Mouse (Mus musculus) embryonic facial prominence, embryonic 12.5 days (tissue): ENCODE data around the gene Spint2. TPM values are rescaled to one million over a fixed set of nuclear protein-coding genes. Genes with fewer than 3 reads are reported as not detected.
A peak's percentile ranks its signal among the peaks of the same experiment; 100 is the strongest.

ENCODE experiments used
- ATAC-seq: fragments of 200-750 bp; cut with Nextera tagmentation; 2 replicates; pipeline ENCODE4 v1.8.0; 2017; ENCODE audit not compliant: insufficient number of reproducible peaks, insufficient read depth, low FRiP score, low TSS enrichment
- H3K27ac ChIP-seq: fragments of 300-500 bp; sonication (generic); 2 replicates; pipeline ENCODE4 v1.5.1; 2016; ENCODE audit warnings: mild to moderate bottlenecking
- H3K27me3 ChIP-seq: fragments of 300-500 bp; sonication (generic); 2 replicates; pipeline ENCODE4 v1.6.1; 2016; ENCODE audit warnings: mild to moderate bottlenecking, moderate library complexity
- H3K36me3 ChIP-seq: fragments of 300-500 bp; sonication (generic); 2 replicates; pipeline ENCODE4 v1.6.1; 2016; ENCODE audit warnings: mild to moderate bottlenecking
- H3K4me1 ChIP-seq: fragments of 300-500 bp; sonication (generic); 2 replicates; pipeline ENCODE4 v1.6.1; 2016
- H3K4me2 ChIP-seq: fragments of 300-500 bp; sonication (generic); replicated peaks from 2 replicates; pipeline ENCODE4 v1.6.1; 2016; ENCODE audit warnings: mild to moderate bottlenecking, moderate library complexity
- H3K4me3 ChIP-seq: fragments of 300-500 bp; sonication (generic); 2 replicates; pipeline ENCODE4 v1.5.1; 2016; ENCODE audit warnings: mild to moderate bottlenecking
- H3K9ac ChIP-seq: fragments of 300-500 bp; sonication (generic); 2 replicates; pipeline ENCODE4 v1.6.1; 2016; ENCODE audit warnings: mild to moderate bottlenecking, moderate library complexity
- H3K9me3 ChIP-seq: fragments of 300-500 bp; sonication (generic); 2 replicates; pipeline ENCODE4 v1.6.1; 2016; ENCODE audit warnings: mild to moderate bottlenecking, moderate library complexity
- WGBS: fragments of 180-500 bp; shearing (Covaris S2); methylation state at CpG from one replicate; pipeline ENCODE4 v1.1.7; 2016; 5-methylcytosine and 5-hydroxymethylcytosine counted together
- polyA plus RNA-seq: library from polyadenylated mRNA; unstranded; fragments of >200 nt; fragmentation: Nextera tagmentation; extraction: Ambion mirVana; gene quantifications from 2 replicates; pipeline ENCODE4 v1.2.1, GENCODE M21; 2016

Gene Spint2
- polyA plus RNA-seq, 1 experiment from 2014 or later: 94.0 TPM

DNA sequence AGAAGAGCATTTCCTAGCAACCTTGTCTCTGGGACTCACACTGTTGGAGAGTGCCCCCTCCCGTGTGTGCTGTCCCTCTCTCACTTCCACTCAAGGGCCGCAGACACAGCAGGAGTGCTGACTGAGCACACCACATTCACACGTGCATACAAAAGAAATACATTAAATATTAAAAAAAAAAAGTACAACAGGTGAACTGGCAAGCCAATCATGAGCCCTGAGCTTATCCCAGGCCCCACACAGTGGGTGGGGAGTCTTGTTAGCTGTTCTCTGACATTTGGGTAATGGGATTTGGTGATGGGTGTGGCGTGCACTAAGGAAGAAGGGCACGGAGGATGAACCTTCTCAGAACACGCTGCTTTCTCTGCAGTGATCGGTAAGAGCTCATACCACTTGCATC, 20.9 kb upstream of the Spint2 start:
- no peak overlapping the region for H3K27ac ChIP-seq
- peaks cover 33% of the 10 kb centered on the region for H3K4me1 ChIP-seq
- no peak overlapping the region for H3K4me3 ChIP-seq
- no peak for ATAC-seq
- peaks cover 21% of the 10 kb centered on the region; the same call in 1 of the 2 replicates for H3K27me3 ChIP-seq
- H3K4me2 ChIP-seq: no peak overlapping the region
- no peak overlapping the region for H3K9ac ChIP-seq
- WGBS: 72% methylated on average over 7 of the region's 7 CpGs
- H3K36me3 ChIP-seq: no peaks in the 10 kb centered on the region
- H3K9me3 ChIP-seq: no peaks in the 10 kb centered on the region

DNA sequence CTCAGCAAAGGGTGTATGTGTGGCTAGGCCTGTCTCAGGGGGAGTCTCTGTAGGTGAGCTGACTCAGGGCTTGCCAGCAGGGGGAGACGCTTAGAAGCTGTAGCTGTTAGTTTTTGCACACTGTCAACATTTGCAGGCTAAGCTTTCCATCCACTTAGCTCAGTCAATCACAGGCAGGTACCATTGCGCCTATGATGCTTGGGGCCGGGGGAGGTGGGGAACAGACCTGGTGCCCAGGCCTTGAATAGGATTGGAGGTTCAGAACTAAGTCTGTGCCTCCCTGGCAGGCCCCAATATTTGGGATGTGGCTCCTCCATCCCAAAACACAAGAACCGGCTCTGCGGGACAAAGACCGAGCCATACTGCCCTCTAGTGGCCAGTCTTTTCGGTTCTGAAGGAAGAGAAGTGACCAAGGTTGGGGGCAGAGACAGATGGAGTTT, 19.4 kb upstream of the Spint2 start:
- no peak for ATAC-seq
- no peak overlapping the region for H3K9ac ChIP-seq
- H3K9me3 ChIP-seq: no peaks in the 10 kb centered on the region
- H3K4me1 ChIP-seq: peaks cover 24% of the 10 kb centered on the region
- H3K27me3 ChIP-seq: peaks cover 18% of the 10 kb centered on the region; the same call in 1 of the 2 replicates
- 1% methylated on average over 7 of the region's 7 CpGs for WGBS
- H3K4me3 ChIP-seq: no peak overlapping the region
- H3K4me2 ChIP-seq: peak overlapping the region; percentile 31; the same call in 1 of the 2 replicates
- H3K27ac ChIP-seq: no peak overlapping the region
- H3K36me3 ChIP-seq: no peaks in the 10 kb centered on the region

DNA sequence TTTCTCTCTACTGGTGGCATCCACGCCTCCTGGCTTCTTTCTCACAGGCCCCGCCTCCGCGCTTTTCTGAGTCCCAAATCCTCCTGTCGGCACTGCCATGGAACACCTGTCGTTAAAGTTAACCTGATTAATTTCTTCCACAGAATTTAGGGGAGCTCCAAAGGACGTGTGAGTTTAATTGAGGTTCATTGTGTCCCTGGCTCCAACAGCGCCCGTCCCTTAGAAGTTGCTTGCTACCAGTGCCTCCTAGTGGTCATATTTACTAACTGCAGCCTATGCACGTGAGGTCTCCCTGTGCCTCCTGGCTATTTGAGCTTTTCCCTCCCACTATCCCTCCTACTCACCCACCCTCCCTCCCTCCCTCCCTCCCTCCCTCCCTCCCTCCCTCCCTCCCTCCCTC, 15.3 kb upstream of the Spint2 start:
- 14% methylated on average over 10 of the region's 10 CpGs for WGBS
- H3K9me3 ChIP-seq: no peaks in the 10 kb centered on the region
- H3K27ac ChIP-seq: no peak overlapping the region
- no peaks in the 10 kb centered on the region for H3K36me3 ChIP-seq
- no peak overlapping the region for H3K9ac ChIP-seq
- H3K4me3 ChIP-seq: no peak overlapping the region
- H3K4me1 ChIP-seq: peaks cover 19% of the 10 kb centered on the region
- no peak for ATAC-seq
- no peak overlapping the region for H3K4me2 ChIP-seq
- no peaks in the 10 kb centered on the region for H3K27me3 ChIP-seq

DNA sequence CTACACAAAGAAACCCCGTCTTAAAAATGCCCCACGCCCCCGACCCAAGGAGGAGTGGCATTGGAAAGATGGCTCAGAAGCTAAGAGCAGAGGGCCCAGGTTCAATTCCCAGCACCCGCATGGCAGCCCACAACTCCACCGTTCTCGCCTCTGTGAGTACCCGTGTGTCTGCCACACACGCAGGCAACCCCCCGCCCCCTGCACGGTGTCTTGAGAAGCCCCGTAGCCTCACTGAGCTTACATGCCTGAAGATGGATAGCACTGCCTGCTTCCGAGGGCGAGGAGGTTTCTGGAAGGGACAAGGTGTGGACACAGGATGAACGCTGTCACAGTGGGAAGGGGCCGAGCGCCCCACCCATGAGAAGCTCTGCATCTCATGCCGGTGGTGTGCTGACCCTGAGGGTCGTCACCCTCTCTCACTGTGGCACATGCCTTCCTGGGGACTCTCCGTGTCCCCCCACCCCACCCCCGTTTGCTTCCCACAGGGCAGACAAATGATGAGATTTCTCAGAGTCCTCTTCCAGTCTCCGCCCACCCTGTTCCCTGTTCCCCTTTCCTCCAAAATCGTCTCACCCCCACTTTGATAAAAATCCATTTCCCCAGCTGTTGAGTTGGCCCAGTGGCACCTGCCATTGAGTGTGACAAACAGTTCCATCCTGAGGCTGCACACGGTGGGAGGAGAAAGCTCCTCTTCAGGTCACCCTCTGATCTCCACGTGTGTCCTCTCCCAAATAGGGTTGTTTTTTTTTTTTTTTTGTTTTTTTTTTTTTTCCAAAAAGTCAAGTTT, 14.3 kb upstream of the Spint2 start:
- ATAC-seq: no peak
- no peak overlapping the region for H3K27ac ChIP-seq
- peaks cover 24% of the 10 kb centered on the region for H3K4me1 ChIP-seq
- no peak overlapping the region for H3K4me2 ChIP-seq
- no peak overlapping the region for H3K9ac ChIP-seq
- no peaks in the 10 kb centered on the region for H3K27me3 ChIP-seq
- no peaks in the 10 kb centered on the region for H3K36me3 ChIP-seq
- H3K4me3 ChIP-seq: no peak overlapping the region
- H3K9me3 ChIP-seq: no peaks in the 10 kb centered on the region
- 83% methylated on average over 24 of the region's 24 CpGs for WGBS

DNA sequence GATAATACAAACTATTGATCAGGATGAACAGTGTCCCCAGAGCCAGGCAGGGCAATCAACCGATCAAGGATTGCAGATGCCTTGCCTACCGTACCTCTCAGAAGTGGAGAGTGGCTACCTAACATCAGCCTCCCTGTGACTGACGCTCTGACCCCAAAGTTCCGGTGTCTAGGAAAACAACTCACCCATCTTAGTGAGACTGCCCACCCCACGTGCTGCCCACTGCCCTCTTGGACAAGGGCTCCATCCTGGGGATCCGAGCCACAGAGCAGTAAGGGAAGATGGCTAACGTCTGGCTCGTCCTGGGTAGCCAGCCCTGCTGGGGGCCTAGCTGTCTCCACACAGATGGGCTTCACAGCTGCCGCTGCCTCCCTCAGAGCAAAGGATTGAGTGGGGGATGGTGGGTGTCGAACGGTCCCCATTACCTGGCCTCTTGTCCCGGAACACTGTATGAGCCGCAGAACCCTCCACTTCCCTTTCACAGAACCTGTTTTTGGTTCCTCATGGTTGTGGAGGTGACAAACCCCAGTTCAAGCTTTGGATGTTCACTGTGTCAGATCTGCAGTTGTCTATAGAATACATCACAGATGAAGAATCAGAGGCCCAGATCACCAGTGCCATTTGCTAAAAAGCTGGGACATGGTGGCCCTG, 12.5 kb upstream of the Spint2 start:
- Histone ChIP-seq H3K36me3 (no peaks in the 10 kb centered on the region), H3K9me3 (no peaks in the 10 kb centered on the region), H3K27ac (no peak overlapping the region), H3K27me3 (no peaks in the 10 kb centered on the region), H3K4me2 (no peak overlapping the region), H3K9ac (no peak overlapping the region), H3K4me1 (peaks cover 36% of the 10 kb centered on the region), H3K4me3 (no peak overlapping the region)
- ATAC-seq: no peak
- whole genome bisulfite sequencing: 72% methylated on average over 13 of the region's 13 CpGs

DNA sequence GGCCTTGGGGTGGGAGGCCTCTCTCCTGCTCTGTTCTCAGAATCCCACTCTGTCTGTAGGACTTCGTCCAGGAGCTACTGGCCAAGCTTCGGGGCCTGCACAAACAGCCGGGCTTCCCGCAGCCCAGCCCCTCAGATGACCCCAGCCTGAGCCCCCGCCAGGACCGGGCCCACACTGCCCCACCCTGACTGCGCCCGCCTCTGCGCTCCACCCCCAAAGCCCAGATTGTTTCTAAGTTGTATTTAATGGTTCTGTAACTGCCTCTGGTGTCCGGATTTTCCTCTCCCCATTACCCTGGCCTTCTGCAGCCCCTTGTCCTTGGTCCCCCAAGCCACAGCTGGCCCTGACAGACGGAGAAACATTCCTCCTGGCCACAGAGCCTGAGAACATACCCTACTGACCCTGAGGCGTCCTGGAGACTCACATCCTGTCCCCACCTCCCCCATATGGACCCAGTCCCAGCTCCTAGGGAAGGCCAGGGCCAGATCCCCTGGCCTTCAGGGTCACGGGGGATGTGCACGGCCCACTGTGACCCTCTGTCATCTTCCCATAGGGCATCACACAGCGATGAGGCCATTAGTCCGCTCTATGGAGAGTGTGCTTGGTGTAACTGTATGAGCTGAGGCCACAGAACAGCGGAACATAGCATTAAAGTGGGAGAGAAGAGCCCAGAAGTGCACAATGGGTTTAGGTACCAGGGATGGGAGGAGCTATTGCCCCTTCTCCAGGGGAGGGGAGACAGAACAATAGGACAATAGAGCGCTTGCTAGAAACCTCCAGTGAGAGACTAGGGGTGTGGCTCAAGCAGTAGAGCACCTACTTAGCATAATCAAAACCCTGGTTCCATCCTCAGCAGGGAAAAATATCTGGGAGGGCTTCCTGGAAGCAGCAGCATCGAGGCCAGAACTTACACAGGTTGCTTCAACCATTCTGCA, 11.7 kb upstream of the Spint2 start:
- no peaks in the 10 kb centered on the region for H3K27me3 ChIP-seq
- H3K9me3 ChIP-seq: no peaks in the 10 kb centered on the region
- no peak overlapping the region for H3K4me2 ChIP-seq
- H3K36me3 ChIP-seq: no peaks in the 10 kb centered on the region
- peaks cover 43% of the 10 kb centered on the region for H3K4me1 ChIP-seq
- H3K27ac ChIP-seq: peak overlapping the region; percentile 60; the same call in 1 of the 2 replicates
- H3K9ac ChIP-seq: no peak overlapping the region
- H3K4me3 ChIP-seq: no peak overlapping the region
- ATAC-seq: no peak
- WGBS: 32% methylated on average over 19 of the region's 19 CpGs

DNA sequence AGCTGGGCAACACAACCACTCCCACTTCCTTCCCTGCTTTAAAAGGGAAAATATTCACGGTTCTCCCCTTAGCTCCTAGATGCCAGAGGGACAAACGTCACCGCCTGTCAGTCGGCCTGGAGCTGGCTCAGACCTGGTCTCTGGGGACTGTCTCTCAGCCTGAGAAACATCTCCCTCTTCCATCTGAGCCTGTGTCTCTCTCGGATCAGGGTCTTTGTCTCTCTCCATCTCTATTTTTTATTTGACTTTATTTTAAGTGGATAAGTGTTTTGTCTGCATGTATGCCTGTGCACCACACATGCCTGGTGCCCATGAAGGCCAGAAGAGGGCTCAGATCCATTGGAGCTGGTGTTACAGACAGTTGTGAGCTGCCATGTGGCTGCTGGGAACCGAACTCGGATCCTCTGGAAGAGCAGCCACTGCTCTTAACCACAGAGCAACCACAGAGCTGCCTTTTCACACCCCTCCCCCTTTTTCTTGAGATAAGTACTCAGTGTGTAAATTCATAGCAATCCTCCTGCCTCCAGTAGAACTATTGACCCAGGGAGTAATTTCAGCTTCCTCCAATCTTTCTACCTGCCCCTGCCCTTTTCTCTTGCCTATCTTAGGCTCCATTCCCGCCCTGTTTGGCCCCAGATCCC, 10.9 kb upstream of the Spint2 start:
- 30% methylated on average over 8 of the region's 8 CpGs for WGBS
- H3K4me3 ChIP-seq: no peak overlapping the region

DNA sequence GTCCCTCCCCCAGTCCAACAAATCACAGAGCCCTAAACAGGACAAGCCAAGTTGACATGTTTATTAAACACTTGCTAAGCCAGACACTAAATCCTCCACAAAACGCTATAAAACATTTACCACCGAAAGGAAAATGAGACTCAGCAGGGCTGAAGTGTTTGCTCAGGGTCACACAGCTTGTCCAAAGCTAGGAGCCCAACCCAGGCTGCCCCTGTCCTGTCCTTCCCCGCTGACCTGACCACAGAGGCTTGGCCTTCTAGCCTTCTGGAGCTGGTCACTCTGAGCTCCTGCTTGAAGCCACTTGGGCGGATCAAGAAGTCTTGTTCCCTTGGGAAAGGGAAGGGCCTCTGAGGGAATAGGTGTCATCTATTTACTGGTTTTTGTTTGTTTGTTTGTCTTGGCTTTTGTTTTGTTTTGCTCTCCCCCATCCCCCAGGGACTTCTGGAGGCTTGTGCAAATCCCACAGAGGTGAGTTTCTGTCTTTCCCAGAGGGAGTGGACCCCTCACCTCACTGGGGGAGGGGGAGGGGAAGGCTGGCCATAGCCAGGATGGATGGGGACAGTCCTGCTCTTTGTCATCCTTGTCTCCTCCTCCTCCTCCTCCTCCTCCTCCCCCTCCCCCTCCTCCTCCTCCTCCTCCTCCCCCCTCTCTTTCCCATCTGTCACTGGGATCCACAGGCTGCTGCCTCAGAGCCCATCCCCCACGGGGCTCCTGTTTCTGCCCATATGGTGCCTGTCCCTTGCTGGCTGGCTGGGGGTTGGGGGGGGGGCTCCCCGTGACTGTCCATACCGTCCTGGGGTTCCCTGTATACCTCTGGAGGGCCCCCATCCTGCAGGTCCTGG, 10.1 kb upstream of the Spint2 start:
- 24% methylated on average over 6 of the region's 7 CpGs for WGBS
- no peak overlapping the region for H3K4me3 ChIP-seq
- H3K36me3 ChIP-seq: no peaks in the 10 kb centered on the region
- H3K27me3 ChIP-seq: peaks cover 2% of the 10 kb centered on the region; the same call in 1 of the 2 replicates
- H3K4me2 ChIP-seq: peak overlapping the region; percentile 3; the same call in 1 of the 2 replicates
- peak overlapping the region; percentile 60; the same call in 1 of the 2 replicates for H3K27ac ChIP-seq
- peaks cover 43% of the 10 kb centered on the region for H3K4me1 ChIP-seq
- H3K9me3 ChIP-seq: no peaks in the 10 kb centered on the region
- peak; percentile 30; the same call in 1 of the 2 replicates for ATAC-seq
- no peak overlapping the region for H3K9ac ChIP-seq

More for the DNA sequence above, 10.9 kb upstream of the Spint2 start:
- no peaks in the 10 kb centered on the region for H3K9me3 ChIP-seq
- H3K36me3 ChIP-seq: no peaks in the 10 kb centered on the region
- peak overlapping the region; percentile 60 for H3K27ac ChIP-seq
- peaks cover 2% of the 10 kb centered on the region; the same call in 1 of the 2 replicates for H3K27me3 ChIP-seq
- H3K9ac ChIP-seq: no peak overlapping the region
- ATAC-seq: no peak
- H3K4me1 ChIP-seq: peaks cover 43% of the 10 kb centered on the region
- peak overlapping the region; percentile 3; the same call in 1 of the 2 replicates for H3K4me2 ChIP-seq

DNA sequence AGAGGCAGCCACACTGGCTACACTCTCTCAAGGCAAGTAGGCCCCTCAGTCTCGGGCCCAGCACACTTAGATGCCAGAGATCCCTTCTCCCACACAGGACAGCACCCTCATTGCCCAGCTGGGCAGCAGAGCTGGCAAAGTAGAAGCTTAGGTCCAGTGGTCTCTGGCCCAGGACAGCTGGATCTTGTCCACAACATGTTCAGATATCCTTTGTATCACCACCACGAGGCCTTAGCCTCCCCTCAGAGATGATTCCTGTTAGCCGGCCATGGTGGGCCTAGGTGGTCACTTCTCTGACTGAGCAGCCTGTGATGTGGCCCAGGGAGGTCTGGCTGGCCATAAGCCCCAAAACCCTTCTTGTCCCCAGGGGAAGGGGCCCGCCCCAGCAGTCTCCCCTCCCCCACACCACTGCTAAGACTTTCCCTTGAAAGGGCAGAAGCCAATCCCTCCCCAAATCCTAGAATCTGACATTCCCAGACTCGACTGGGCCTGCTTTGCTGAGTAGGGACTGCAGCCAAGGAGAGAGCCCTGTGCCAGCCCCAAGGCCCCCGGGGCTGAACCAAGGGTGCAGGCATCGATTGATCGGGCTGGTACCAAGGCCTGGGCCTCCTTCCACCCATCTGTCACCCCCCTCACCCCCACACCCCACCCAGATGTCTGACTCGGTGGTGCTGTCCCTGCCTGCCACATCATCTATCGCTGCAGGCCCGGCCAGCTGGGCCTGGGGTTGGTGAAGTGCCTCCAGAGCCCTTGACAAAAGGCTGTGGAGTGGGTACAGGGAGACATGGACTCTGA, 9.2 kb upstream of the Spint2 start:
- ATAC-seq: no peak
- Histone ChIP-seq H3K36me3 (no peaks in the 10 kb centered on the region), H3K27me3 (peaks cover 2% of the 10 kb centered on the region; the same call in 1 of the 2 replicates), H3K9me3 (no peaks in the 10 kb centered on the region), H3K4me1 (peaks cover 43% of the 10 kb centered on the region), H3K27ac (peak overlapping the region; percentile 46; the same call in 1 of the 2 replicates), H3K4me3 (no peak overlapping the region), H3K9ac (no peak overlapping the region), H3K4me2 (no peak overlapping the region)
- 45% methylated on average over 11 of the region's 11 CpGs for WGBS

DNA sequence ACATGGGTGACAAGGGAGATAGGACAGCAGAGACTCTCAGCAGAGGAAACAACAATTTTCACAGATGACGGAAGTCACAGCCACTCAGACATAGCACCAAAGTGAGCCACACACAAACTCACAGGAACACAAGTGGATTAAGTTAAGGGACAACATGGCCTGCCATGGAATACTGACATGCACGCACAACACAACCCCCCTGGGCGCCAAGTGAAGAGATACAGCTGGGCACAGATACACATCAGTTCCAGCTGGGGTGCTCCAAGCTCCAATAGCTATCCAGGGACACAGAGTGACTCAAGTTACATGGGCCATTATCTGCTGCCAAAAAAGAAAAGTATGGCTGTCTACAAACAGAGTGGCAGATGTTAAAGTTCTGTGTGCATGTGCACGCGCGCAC, 8.1 kb upstream of the Spint2 start:
- no peak overlapping the region for H3K9ac ChIP-seq
- 66% methylated on average over 6 of the region's 6 CpGs for WGBS
- H3K4me2 ChIP-seq: peak overlapping the region; percentile 89; the same call in 1 of the 2 replicates
- peaks cover 2% of the 10 kb centered on the region; the same call in 1 of the 2 replicates for H3K27me3 ChIP-seq
- no peak for ATAC-seq
- peaks cover 43% of the 10 kb centered on the region for H3K4me1 ChIP-seq
- no peaks in the 10 kb centered on the region for H3K9me3 ChIP-seq
- H3K4me3 ChIP-seq: peak overlapping the region; percentile 58
- no peaks in the 10 kb centered on the region for H3K36me3 ChIP-seq
- H3K27ac ChIP-seq: 0 out of 2 replicates have a peak overlapping the region, but pooled peaks have one; percentile 38
